Mouse (Mus musculus) ES-E14 (cell line): ENCODE data around the gene Pus3.

ENCODE experiments used
- HCFC1 ChIP-seq: IDR thresholded peaks from 2 replicates; pipeline ENCODE4 v1.6.1; 2012; ENCODE audit warnings: low read length, inconsistent platforms, borderline replicate concordance; ENCODE audit not compliant: insufficient read depth
- MAFK ChIP-seq: IDR thresholded peaks from 2 replicates; pipeline ENCODE4 v1.6.1; 2014; ENCODE audit warnings: mild to moderate bottlenecking, low read depth, low read length, inconsistent platforms; ENCODE audit not compliant: insufficient read depth
- ZC3H11A ChIP-seq: IDR thresholded peaks from 2 replicates; pipeline ENCODE4 v1.6.1; 2012; ENCODE audit warnings: low read depth, mild to moderate bottlenecking, inconsistent platforms, low read length, borderline replicate concordance

GRCm38 (mm10) chr9:35546745-35547144 lies 11.7 kb upstream of the Pus3 start:
- TF ChIP-seq HCFC1 (no peak), MAFK (no peak), ZC3H11A (no peak)
